ENCODE assay signal across 11 mouse cellular contexts in the genomic region with DNA sequence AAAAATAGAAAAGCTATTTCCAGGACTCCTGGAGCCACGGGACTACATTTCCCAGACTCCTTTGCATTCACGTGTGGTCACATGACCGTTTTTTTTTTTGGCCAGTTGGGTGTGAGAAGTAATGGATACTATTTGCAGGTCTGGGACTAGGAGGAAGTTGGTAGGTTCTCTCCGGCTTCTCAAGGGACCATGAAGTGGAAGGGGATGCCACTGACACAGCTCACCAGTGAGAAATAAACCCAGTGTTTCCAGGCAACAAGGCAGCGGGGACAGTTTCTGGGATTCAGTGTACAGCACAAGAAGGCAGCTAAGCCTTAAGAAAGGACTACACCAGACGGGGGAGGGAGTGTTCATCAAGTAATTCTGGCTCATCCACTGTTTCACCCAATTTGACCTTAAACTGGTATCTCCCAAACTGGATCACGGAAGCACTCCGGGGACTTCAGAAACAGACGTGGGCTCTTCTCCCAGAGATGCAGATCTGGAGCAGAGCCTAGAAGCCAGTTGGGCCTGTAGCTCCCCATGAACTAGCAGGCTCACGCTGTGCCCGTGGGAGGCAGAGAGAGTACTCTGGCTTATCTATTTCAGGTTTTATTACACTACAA. TPM values are rescaled to one million over a fixed set of nuclear protein-coding genes. Genes with fewer than 3 reads are reported as not detected.
A peak's percentile ranks its signal among the peaks of the same experiment; 100 is the strongest.
DNase-seq lines count a peak whose midpoint lies in the region; ATAC-seq and TF ChIP-seq lines count a peak whose summit lies in the region.
"Had no signal": no experiment of that assay in that cellular context is flagged by ENCODE, and none has a peak within 500 bp of the region (broad histone marks: within the 10 kb centered on the region; RNA-seq: fewer than 3 reads in every experiment).

No protein-coding gene starts in this region.

- no peak for ATAC-seq in activated CD4-positive, CD25-positive, alpha-beta regulatory T cell, adult 4 months

- H3K9me3 ChIP-seq in E14TG2a.4 (ENCODE audit: low read length): no peaks in the 10 kb centered on the region

- H3K36me3 ChIP-seq in E14TG2a.4 (ENCODE audit: insufficient read depth, low read length): peaks cover 44% of the 10 kb centered on the region

- H3K27me3 ChIP-seq in E14TG2a.4 (ENCODE audit: insufficient read depth, low read length): no peaks in the 10 kb centered on the region
- H3K27me3 ChIP-seq: midbrain, embryonic 12.5 days had no signal

- H3K4me1 ChIP-seq in E14TG2a.4 (replicated peaks; ENCODE audit: low read depth, low read length): peaks cover 61% of the 10 kb centered on the region
- H3K4me1 ChIP-seq: midbrain, embryonic 12.5 days had no signal

- H3K4me3 ChIP-seq in E14TG2a.4 (replicated peaks; ENCODE audit: low read length): peak overlapping the region; percentile 52
- H3K4me3 ChIP-seq: midbrain, embryonic 12.5 days had no signal

- peak; percentile 27 for DNase-seq in gastrocnemius, adult 18-20 months (ENCODE audit: low spot score)
- no peak for DNase-seq in gastrocnemius, adult 8-10 months (ENCODE audit: low spot score in 2 of 2)
- DNase-seq in frontal cortex, adult 2 months (ENCODE audit: extremely low spot score in 1 of 2, low spot score in 1 of 2): peak; percentile 76 to 80
- peak; percentile 57 to 80 for DNase-seq in left cerebral cortex, adult 9 months (ENCODE audit: low spot score in 2 of 2)
- no peak for DNase-seq in ovary, postnatal 36 days (ENCODE audit: low spot score)
- DNase-seq in T-cell, adult 2 months (ENCODE audit: low spot score): no peak

- TF ChIP-seq CTCF in E14TG2a.4 (conservative IDR thresholded peaks at IDR 0.05; ENCODE audit: low read length): no peak

RNA-seq across cellular contexts. Expression of a gene that starts 39.3 kb away (rescaled TPM):
- total RNA-seq in gastrocnemius, adult 18-20 months (2021): under 1 TPM; 0.38 to 0.39 TPM
- under 1 TPM; 0.29 to 0.58 (median 0.42) TPM for total RNA-seq in gastrocnemius, adult 8-10 months (2022)
- polyA plus RNA-seq in frontal cortex, adult 2 months (2012; rRNA removed): 66.4 and 69.8 TPM in 2 replicates
- polyA plus RNA-seq in activated CD4-positive, CD25-positive, alpha-beta regulatory T cell, adult 4 months (2017; shearing (Covaris generic)): not detected
- total RNA-seq: MEL had no signal

RNA-seq across cellular contexts. Expression of a gene that starts 44.6 kb away (rescaled TPM):
- not detected for total RNA-seq in gastrocnemius, adult 18-20 months (2021)
- not detected for total RNA-seq in gastrocnemius, adult 8-10 months (2022)
- polyA plus RNA-seq in frontal cortex, adult 2 months (2012; rRNA removed): 0.04 TPM in 1 of 2 replicates, not detected in the other
- not detected for polyA plus RNA-seq in activated CD4-positive, CD25-positive, alpha-beta regulatory T cell, adult 4 months (2017; shearing (Covaris generic))
- total RNA-seq: MEL had no signal
- polyA plus RNA-seq: large intestine, adult 2 months had no signal

RNA-seq across cellular contexts. Expression of a gene that starts 50.3 kb away (rescaled TPM):
- 10 to 100 TPM; 21.3 to 25.8 TPM for total RNA-seq in gastrocnemius, adult 18-20 months (2021)
- 10 to 100 TPM; 21.3 to 26.3 (median 23.9) TPM for total RNA-seq in gastrocnemius, adult 8-10 months (2022)
- polyA plus RNA-seq in frontal cortex, adult 2 months (2012; rRNA removed): 17.8 and 18.7 TPM in 2 replicates
- polyA plus RNA-seq in activated CD4-positive, CD25-positive, alpha-beta regulatory T cell, adult 4 months (2017; shearing (Covaris generic)): under 1 TPM; 0.24 to 0.60 TPM
- total RNA-seq: MEL had no signal

Comparison
In these comparisons a context has a peak if more than half of its experiments do, and no peak if none do; other contexts are left out.
1. DNase-seq: peak in gastrocnemius, adult 18-20 months (single experiment), frontal cortex, adult 2 months (2 of 2) and left cerebral cortex, adult 9 months (2 of 2); none in gastrocnemius, adult 8-10 months (0 of 2), ovary, postnatal 36 days (single experiment) and T-cell, adult 2 months (single experiment).